Mouse (Mus musculus) intestine, postnatal 0 days (tissue): Measurements from ENCODE around the gene Gm17334. TPM values are rescaled to one million over a fixed set of nuclear protein-coding genes. Genes with fewer than 3 reads are reported as not detected.

ENCODE experiments used
- ATAC-seq: fragments of 200-750 bp; cut with Nextera tagmentation; 2 replicates; pipeline ENCODE4 v1.8.0; 2017; ENCODE audit warnings: mild to moderate bottlenecking, moderate TSS enrichment, moderate library complexity
- H3K27ac ChIP-seq: fragments of 300-500 bp; sonication (generic); 2 replicates; pipeline ENCODE4 v1.5.1; 2014; ENCODE audit warnings: mild to moderate bottlenecking, low read depth, low read length, moderate library complexity
- H3K27me3 ChIP-seq: fragments of 300-500 bp; sonication (generic); replicated peaks from 2 replicates; pipeline ENCODE4 v1.6.1; 2014; ENCODE audit warnings: low read length, mixed read lengths; ENCODE audit not compliant: control insufficient read depth, insufficient read depth
- H3K36me3 ChIP-seq: fragments of 300-500 bp; sonication (generic); 2 replicates; pipeline ENCODE4 v1.6.1; 2014; ENCODE audit warnings: mild to moderate bottlenecking, moderate library complexity; ENCODE audit not compliant: control insufficient read depth, insufficient read depth
- H3K4me1 ChIP-seq: fragments of 300-500 bp; sonication (generic); replicated peaks from 2 replicates; pipeline ENCODE4 v1.6.1; 2014; ENCODE audit warnings: antibody characterized with exemption, low read length, mixed read lengths; ENCODE audit not compliant: control insufficient read depth, insufficient read depth
- H3K4me2 ChIP-seq: fragments of 300-500 bp; sonication (generic); replicated peaks from 2 replicates; pipeline ENCODE4 v1.6.1; 2014; ENCODE audit warnings: low read depth, mild to moderate bottlenecking, moderate library complexity
- H3K4me3 ChIP-seq: fragments of 300-500 bp; sonication (generic); 2 replicates; pipeline ENCODE4 v1.5.1; 2014; ENCODE audit warnings: low read depth, low read length
- H3K9ac ChIP-seq: fragments of 300-500 bp; sonication (generic); 2 replicates; pipeline ENCODE4 v1.6.1; 2014; ENCODE audit warnings: mild to moderate bottlenecking, low read depth, low read length
- H3K9me3 ChIP-seq: fragments of 300-500 bp; sonication (generic); 2 replicates; pipeline ENCODE4 v1.6.1; 2016; ENCODE audit warnings: mixed run types; ENCODE audit not compliant: control insufficient read depth
- CTCF ChIP-seq: sonication (generic); IDR thresholded peaks from 2 replicates; pipeline ENCODE4 v1.5.1; 2016; ENCODE audit warnings: low read depth, mild to moderate bottlenecking, control low read depth, antibody characterized with exemption, moderate library complexity
- WGBS: fragments of 180-500 bp; shearing (Covaris S2); extraction: QIAGEN DNeasy Blood & Tissue Kit; methylation state at CpG from one replicate; pipeline ENCODE4 v1.1.7; 2014; 5-methylcytosine and 5-hydroxymethylcytosine counted together
- polyA plus RNA-seq: library from polyadenylated mRNA; unstranded; fragments of >200 nt; fragmentation: Nextera tagmentation; extraction: Ambion mirVana; gene quantifications from 2 replicates; pipeline ENCODE4 v1.2.1, GENCODE M21; 2015

Gm17334 gene
- polyA plus RNA-seq: 0.17 and 0.67 TPM in 2 replicates

DNA sequence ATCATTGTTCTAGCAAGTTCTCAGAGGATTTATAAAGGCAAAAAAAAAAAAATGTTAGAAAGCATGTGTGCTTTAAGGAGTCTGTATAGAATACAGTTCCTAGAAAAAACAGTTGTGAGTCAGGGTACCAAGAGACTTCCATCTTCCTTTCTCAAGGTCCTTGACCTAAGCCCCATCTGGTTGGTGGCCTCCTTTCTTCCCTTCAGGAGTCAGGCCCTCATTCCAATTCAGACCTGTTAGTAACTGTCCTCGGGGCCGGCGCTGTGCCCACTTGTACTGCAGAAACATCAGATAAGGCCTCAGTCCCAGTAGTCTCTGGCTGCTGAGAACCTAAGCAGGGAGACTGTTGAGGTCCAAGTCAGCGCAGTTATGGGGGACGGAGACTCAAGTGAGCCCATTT lies at the start of gene Gm17334:
TSS of gene Gm17334 (minus strand) at position 101 of the 400 bp plus-strand sequence.
- H3K4me2 ChIP-seq: peak within 1 kb of the TSS; percentile 73
- WGBS: 83% methylated on average over 5 of the region's 5 CpGs
- H3K4me3 ChIP-seq: peak within 1 kb of the TSS; percentile 91
- peak within 1 kb of the TSS; percentile 41 for H3K27ac ChIP-seq
- no peak for ATAC-seq
- 0 out of 2 replicates have a peak, but pooled peaks cover 3% of the 10 kb centered on the region for H3K4me1 ChIP-seq
- no peaks in the 10 kb centered on the region for H3K27me3 ChIP-seq
- peak within 1 kb of the TSS; percentile 26; the same call in 1 of the 2 replicates for H3K9ac ChIP-seq
- H3K36me3 ChIP-seq: peaks cover 66% of the 10 kb centered on the region
- TF ChIP-seq CTCF: no peak
- no peaks in the 10 kb centered on the region for H3K9me3 ChIP-seq

DNA sequence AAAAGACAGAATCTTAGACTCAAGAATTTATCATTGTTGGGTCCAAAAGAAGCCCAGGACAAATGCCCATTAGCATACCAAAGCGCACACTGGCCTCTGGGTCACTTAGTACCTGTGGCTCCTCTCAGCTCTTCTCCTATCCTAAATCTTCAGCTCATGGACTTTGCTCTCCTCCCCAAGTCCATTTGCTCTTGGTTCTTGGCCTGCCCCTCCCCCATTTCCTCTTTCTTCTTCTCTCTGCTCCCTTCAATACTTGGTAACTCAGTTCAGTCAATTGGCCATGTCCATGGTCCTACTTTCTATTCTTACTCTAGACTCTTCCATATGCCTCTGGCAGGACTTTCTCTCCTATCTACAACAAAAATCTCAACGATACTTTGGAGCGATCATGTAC lies 49.0 kb upstream of the Gm17334 start:
- WGBS: 69% methylated on average over 3 of the region's 3 CpGs
- H3K9ac ChIP-seq: no peak overlapping the region
- no peak overlapping the region for H3K4me2 ChIP-seq
- no peaks in the 10 kb centered on the region for H3K27me3 ChIP-seq
- no peak for ATAC-seq
- H3K27ac ChIP-seq: no peak overlapping the region
- no peaks in the 10 kb centered on the region for H3K36me3 ChIP-seq
- H3K9me3 ChIP-seq: no peaks in the 10 kb centered on the region
- H3K4me1 ChIP-seq: 0 out of 2 replicates have a peak, but pooled peaks cover 7% of the 10 kb centered on the region
- no peak overlapping the region for H3K4me3 ChIP-seq
- TF ChIP-seq CTCF: no peak

GRCm38 (mm10) chr11:53821230-53821944 lies 48.4 kb upstream of the Gm17334 start:
- WGBS: 81% methylated on average over 11 of the region's 11 CpGs
- no peak overlapping the region for H3K4me3 ChIP-seq
- no peaks in the 10 kb centered on the region for H3K27me3 ChIP-seq
- H3K9me3 ChIP-seq: no peaks in the 10 kb centered on the region
- no peak overlapping the region for H3K4me2 ChIP-seq
- H3K36me3 ChIP-seq: no peaks in the 10 kb centered on the region
- H3K9ac ChIP-seq: no peak overlapping the region
- ATAC-seq: no peak
- no peak overlapping the region for H3K27ac ChIP-seq
- H3K4me1 ChIP-seq: 0 out of 2 replicates have a peak, but pooled peaks cover 7% of the 10 kb centered on the region
- TF ChIP-seq CTCF: no peak

DNA sequence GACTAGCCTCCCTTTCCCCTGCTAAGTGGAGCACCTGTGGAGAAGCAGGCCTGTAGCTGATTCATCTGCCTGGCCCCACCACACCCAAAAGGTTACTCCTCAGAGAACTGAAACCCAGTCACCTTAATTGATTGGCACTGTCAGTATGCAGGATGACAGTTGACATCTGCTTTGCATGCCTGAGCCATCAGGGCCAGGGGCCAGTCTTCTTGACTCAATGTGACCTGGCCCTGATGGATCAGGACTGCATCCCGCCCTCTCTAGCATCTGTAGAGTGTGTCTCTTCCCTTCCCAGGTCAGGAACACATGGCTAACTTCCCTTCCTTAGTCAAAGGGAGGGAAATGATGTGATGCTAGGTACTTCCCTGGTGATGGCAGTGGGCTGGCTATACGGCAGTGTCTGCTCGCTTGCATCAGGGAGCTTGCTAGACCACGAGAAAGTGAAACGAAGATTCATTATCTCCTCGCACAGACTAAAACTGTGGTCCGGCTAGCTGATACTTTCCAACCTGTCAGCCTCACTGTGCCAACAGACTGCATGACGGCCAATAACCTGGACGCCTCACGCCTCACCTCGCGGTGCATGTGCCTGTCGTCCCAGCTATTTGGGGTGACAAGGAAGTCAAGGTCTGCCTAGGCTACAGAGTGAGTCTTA lies 47.7 kb upstream of the Gm17334 start:
- no peaks in the 10 kb centered on the region for H3K36me3 ChIP-seq
- no peak for ATAC-seq
- WGBS: 81% methylated on average over 13 of the region's 13 CpGs

GRCm38 (mm10) chr11:53819511-53819910 lies 46.5 kb upstream of the Gm17334 start:
- 95% methylated on average over 6 of the region's 6 CpGs for WGBS
- TF ChIP-seq CTCF: no peak
- Histone ChIP-seq H3K36me3 (no peaks in the 10 kb centered on the region), H3K4me2 (no peak overlapping the region), H3K27ac (no peak overlapping the region), H3K4me1 (0 out of 2 replicates have a peak, but pooled peaks cover 7% of the 10 kb centered on the region), H3K9ac (no peak overlapping the region), H3K4me3 (no peak overlapping the region), H3K27me3 (no peaks in the 10 kb centered on the region), H3K9me3 (no peaks in the 10 kb centered on the region)
- no peak for ATAC-seq

More for the DNA sequence above, 47.7 kb upstream of the Gm17334 start:
- Histone ChIP-seq H3K27me3 (no peaks in the 10 kb centered on the region), H3K4me2 (no peak overlapping the region), H3K4me3 (no peak overlapping the region), H3K27ac (no peak overlapping the region), H3K4me1 (0 out of 2 replicates have a peak, but pooled peaks cover 7% of the 10 kb centered on the region), H3K9ac (no peak overlapping the region), H3K9me3 (no peaks in the 10 kb centered on the region)
- no peak for TF ChIP-seq CTCF

DNA sequence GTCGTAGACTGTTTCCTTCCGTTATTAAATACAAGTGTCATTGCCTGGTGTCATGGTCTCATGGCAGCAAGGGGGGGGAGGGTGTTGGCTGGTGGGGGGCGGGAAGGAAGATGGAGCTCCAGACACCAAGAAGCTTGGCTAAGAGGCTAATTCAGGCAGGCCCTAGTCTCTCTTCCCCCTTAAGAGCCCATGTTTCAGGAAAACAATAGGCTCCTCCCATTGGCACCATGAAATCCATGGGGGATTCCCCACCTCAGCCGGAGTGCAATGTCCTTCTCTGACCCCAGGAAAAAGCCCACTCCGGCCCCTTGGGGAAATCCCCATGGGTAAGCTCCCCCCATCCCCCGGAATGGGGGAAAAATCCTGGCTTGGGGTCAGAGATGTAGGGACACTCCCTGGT lies 45.8 kb upstream of the Gm17334 start:
- H3K4me1 ChIP-seq: 0 out of 2 replicates have a peak, but pooled peaks cover 7% of the 10 kb centered on the region
- H3K36me3 ChIP-seq: no peaks in the 10 kb centered on the region
- H3K9ac ChIP-seq: no peak overlapping the region
- no peak overlapping the region for H3K4me3 ChIP-seq
- TF ChIP-seq CTCF: no peak
- H3K27me3 ChIP-seq: no peaks in the 10 kb centered on the region
- no peak overlapping the region for H3K27ac ChIP-seq
- no peaks in the 10 kb centered on the region for H3K9me3 ChIP-seq
- H3K4me2 ChIP-seq: no peak overlapping the region
- WGBS: 49% methylated on average over 6 of the region's 6 CpGs
- no peak for ATAC-seq
